Mouse (Mus musculus): ENCODE results near the gene Pramel3.
"Not testable (repeated sequence)": the region's sequence is repeated elsewhere in the genome, so short reads cannot be mapped to it uniquely, and the experiment has no call there.

Pramel3 gene
- long read RNA-seq, experiment 1 = 0 reads
- long read RNA-seq, experiment 2 = 0 reads

- intact Hi-C loops (cut with DNase I) = not testable (repeated sequence)
Measured at GRCm38 (mm10) chrX:135302007-135302406, at the start of gene Pramel3. TSS of gene Pramel3 (plus strand) at chrX:135302307.

- intact Hi-C loops (cut with DNase I) = not testable (repeated sequence)
Measured at GRCm38 (mm10) chrX:135360685-135361084, 58.6 kb downstream of the Pramel3 start.

- intact Hi-C loops (cut with DNase I) = not testable (repeated sequence)
Measured at GRCm38 (mm10) chrX:135361943-135362342, 59.8 kb downstream of the Pramel3 start.

Measured in adrenal gland (tissue).